Mouse (Mus musculus) E14TG2a.4 (cell line): Measurements from ENCODE around the gene Mmp21.

Experiments
- H3K27me3 ChIP-seq: 2 replicates; pipeline ENCODE4 v1.6.1; 2014; ENCODE audit warnings: low read length, control low read depth; ENCODE audit not compliant: insufficient read depth
- H3K36me3 ChIP-seq: 2 replicates; pipeline ENCODE4 v1.6.1; 2014; ENCODE audit warnings: low read length, control low read depth; ENCODE audit not compliant: insufficient read depth
- H3K4me1 ChIP-seq: replicated peaks from 2 replicates; pipeline ENCODE4 v1.6.1; 2014; ENCODE audit warnings: low read depth, low read length, control low read depth
- H3K4me3 ChIP-seq: replicated peaks from 2 replicates; pipeline ENCODE4 v1.5.1; 2014; ENCODE audit warnings: mild to moderate bottlenecking, low read length
- H3K9me3 ChIP-seq: 2 replicates; pipeline ENCODE4 v1.6.1; 2014; ENCODE audit warnings: low read length, control low read depth
- CTCF ChIP-seq: conservative IDR thresholded peaks from 2 replicates; pipeline ENCODE4 v1.5.1; 2014; ENCODE audit warnings: low read length
- NANOG ChIP-seq: IDR thresholded peaks from 2 replicates; pipeline ENCODE4 v1.6.1; 2014; ENCODE audit warnings: borderline replicate concordance, low read length, mixed read lengths
- POU5F1 ChIP-seq: IDR thresholded peaks from 2 replicates; pipeline ENCODE4 v1.6.1; 2014; ENCODE audit warnings: low read length, borderline replicate concordance

The Mmp21 gene

GRCm38 (mm10) chr7:133638306-133638705 lies 41.6 kb downstream of the Mmp21 start:
- TF ChIP-seq POU5F1 = no peak
- TF ChIP-seq NANOG = no peak
- no peak for TF ChIP-seq CTCF
- Histone ChIP-seq H3K4me1 (peaks cover 25% of the 10 kb centered on the region), H3K9me3 (no peaks in the 10 kb centered on the region), H3K27me3 (no peaks in the 10 kb centered on the region), H3K36me3 (peaks cover 45% of the 10 kb centered on the region), H3K4me3 (peak overlapping the region; percentile 96)

DNA sequence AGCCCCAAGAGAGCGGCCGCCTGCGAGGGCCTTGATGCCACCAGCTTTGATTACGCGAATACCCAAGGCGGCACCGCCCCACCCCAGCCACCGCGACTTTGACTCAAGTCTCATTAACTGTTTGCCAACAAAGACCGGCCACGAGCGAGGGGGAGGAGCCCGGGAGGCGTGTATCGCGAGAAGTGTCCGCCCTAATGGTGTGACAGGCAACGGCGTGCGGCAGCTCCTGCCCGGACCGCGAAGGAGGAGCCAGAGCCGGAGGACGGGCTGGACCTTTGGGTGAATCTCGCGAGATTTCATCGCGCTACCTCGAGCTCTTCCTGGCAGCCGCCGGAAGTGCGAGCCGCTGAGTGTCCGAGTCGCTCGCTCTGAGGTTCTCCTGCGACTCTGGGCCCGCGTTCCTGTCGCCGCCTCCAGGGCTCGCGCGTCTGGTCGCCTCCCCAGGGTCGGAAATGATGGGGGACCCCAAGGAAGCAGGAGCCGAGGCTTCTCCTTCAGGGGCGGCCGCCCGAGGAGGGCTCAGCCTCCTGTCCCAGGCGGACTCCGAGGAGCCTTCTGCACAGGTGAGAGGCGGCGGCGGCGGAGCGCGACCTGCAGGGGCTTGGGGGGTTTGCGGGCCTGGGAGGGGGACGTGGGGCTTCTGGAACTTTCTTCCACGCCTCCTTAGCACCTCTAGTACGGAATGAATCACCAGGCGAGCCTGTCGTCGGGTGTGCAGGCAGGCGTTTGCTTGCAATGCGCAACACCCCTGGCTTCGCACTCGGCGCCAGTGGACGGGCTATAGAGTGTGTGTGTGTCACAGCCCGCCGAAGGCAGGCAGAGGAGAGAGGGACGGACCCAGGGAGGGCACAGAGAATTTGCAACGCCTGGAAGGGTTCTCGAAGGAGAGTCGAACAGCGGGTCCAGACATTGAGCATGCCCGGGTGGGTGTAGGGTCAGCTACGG lies 42.2 kb downstream of the Mmp21 start, which contains the start of gene Edrf1:
TSS of gene Edrf1 (plus strand) at position 183 of the 945 bp plus-strand sequence.
- no peaks in the 10 kb centered on the region for H3K27me3 ChIP-seq
- no peak for TF ChIP-seq NANOG
- no peak for TF ChIP-seq CTCF
- TF ChIP-seq POU5F1 = no peak
- H3K9me3 ChIP-seq = no peaks in the 10 kb centered on the region
- H3K4me1 ChIP-seq = peaks cover 25% of the 10 kb centered on the region
- H3K4me3 ChIP-seq = peak within 1 kb of the TSS; percentile 96
- H3K36me3 ChIP-seq = peaks cover 38% of the 10 kb centered on the region

GRCm38 (mm10) chr7:133636738-133637352 lies 43.0 kb downstream of the Mmp21 start:
- TF ChIP-seq POU5F1 (no peak), NANOG (no peak), CTCF (peak; percentile 78)
- Histone ChIP-seq H3K36me3 (peaks cover 30% of the 10 kb centered on the region), H3K27me3 (no peaks in the 10 kb centered on the region), H3K4me1 (peaks cover 30% of the 10 kb centered on the region), H3K9me3 (no peaks in the 10 kb centered on the region), H3K4me3 (peak overlapping the region; percentile 96)

GRCm38 (mm10) chr7:133634932-133635650 lies 44.8 kb downstream of the Mmp21 start:
- no peak for TF ChIP-seq CTCF
- TF ChIP-seq NANOG = no peak
- no peak for TF ChIP-seq POU5F1
- Histone ChIP-seq H3K27me3 (no peaks in the 10 kb centered on the region), H3K36me3 (peaks cover 12% of the 10 kb centered on the region), H3K4me1 (peaks cover 30% of the 10 kb centered on the region), H3K9me3 (no peaks in the 10 kb centered on the region), H3K4me3 (no peak overlapping the region)

DNA sequence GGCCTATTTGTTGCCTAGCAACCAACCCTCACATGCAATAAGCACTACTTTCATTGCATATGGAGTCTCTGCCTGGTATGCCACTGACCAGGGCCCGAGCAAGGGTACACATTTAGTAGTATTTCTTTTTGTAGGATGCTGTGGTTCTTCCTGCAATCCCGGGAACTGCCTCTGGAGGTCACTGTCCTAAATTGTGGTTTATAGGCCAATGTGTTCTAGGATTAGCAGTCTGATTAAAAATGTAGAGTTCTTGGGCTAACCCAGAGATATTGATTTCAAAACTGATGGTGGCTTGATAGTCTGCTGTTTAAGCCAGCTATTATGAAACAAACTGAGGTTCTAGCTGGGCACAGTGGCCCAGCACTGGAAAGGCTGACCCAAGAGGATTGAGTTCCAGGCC lies 47.4 kb downstream of the Mmp21 start:
- Histone ChIP-seq H3K4me3 (no peak overlapping the region), H3K9me3 (no peaks in the 10 kb centered on the region), H3K36me3 (no peaks in the 10 kb centered on the region), H3K4me1 (peaks cover 18% of the 10 kb centered on the region), H3K27me3 (no peaks in the 10 kb centered on the region)
- no peak for TF ChIP-seq NANOG
- TF ChIP-seq POU5F1 = no peak
- TF ChIP-seq CTCF = peak; percentile 85

DNA sequence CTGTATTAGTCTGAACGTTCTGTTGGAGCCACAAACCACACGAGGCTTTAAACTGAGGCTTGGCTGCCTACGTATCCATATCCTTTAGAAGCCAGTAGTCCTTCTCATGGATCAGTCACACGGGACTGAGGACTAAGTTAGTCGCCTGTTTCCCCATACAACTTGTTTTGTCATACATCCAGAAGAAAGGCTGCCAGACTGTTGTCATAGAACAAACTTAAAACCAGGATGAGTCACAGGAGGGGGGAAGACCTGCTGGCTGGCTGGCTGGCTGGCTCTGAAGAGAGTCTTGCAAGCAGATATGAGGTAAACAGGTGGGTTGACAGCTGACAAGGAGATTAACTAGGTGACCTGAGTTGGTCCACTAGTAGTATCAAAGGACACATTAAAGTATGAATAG lies 49.0 kb downstream of the Mmp21 start:
- Histone ChIP-seq H3K9me3 (no peaks in the 10 kb centered on the region), H3K27me3 (no peaks in the 10 kb centered on the region; the same call in 1 of the 2 replicates), H3K4me1 (peaks cover 13% of the 10 kb centered on the region), H3K36me3 (no peaks in the 10 kb centered on the region), H3K4me3 (no peak overlapping the region)
- no peak for TF ChIP-seq CTCF
- TF ChIP-seq POU5F1 = no peak
- no peak for TF ChIP-seq NANOG

- H3K9me3 ChIP-seq = no peaks in the 10 kb centered on the region
- H3K36me3 ChIP-seq = no peaks in the 10 kb centered on the region
- no peak for TF ChIP-seq NANOG
- no peak for TF ChIP-seq POU5F1
- TF ChIP-seq CTCF = no peak
- peaks cover 5% of the 10 kb centered on the region; the same call in 1 of the 2 replicates for H3K4me1 ChIP-seq
- H3K27me3 ChIP-seq = peaks cover 3% of the 10 kb centered on the region; the same call in 1 of the 2 replicates
- no peak overlapping the region for H3K4me3 ChIP-seq
These were observed 52.5 kb downstream of the Mmp21 start for GRCm38 (mm10) chr7:133627184-133627936.
